Mouse (Mus musculus) urinary bladder, postnatal 25 days (tissue): ENCODE data around the gene Pex14.

Source experiments
- DNase-seq: peaks from one replicate; pipeline ENCODE4 v3.0.0; 2022; ENCODE audit warnings: low spot score

Pex14 gene

DNA sequence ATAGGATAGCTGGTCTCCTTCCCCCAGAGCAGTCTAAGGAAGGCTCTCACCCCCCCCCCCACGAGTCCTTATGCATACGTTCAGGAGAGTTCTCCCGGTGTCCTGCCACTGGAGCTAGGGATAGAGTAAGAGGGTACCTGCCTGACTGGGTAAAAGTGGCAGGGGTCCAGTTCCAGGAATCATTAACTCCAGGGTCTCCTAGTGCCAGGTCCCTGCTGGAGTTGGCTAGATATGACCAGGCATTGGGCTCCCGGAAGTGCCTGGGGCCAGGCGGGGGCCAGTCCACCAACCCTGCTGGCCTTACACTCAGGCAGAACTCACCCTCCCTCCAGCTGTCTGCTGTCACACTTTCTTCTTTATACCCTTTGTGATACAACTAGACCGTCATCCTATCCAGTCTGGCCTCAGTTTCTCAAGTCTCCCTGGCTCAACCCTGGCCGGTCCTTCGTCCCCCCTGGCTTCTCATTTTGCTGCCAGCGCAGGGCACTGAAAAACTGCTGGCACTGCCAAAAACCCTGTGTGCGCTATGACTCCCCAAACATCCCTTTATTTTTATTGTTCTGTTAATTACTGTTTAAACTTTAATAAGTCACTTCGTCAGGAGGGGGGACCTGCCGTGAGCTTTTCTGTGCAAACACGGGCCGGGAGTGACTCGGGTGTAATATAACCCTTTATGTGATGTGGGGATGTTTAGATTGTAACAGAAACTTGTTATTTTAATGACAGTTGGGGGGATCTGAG lies 180.8 kb downstream of the Pex14 start:
- DNase-seq = no peak

DNA sequence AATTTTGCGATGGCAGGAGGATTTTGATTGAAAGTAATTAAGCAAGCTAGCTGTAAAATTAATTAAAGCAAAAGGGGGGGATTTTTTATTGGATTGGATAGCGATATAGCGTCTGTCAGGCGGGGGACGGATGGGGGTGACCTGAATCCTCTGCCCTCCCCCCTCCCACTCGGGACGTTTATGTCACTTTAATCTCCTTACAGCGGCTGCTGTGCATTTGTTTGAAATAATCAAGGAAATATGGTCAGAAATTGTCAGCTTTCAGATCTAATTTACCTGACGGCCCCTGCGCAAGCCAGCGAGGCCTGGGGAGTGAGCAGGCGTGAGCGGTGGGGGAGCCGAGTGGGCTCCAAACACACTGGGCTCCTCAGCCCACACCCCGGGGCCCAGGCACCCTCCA lies 183.8 kb downstream of the Pex14 start:
- no peak for DNase-seq

DNA sequence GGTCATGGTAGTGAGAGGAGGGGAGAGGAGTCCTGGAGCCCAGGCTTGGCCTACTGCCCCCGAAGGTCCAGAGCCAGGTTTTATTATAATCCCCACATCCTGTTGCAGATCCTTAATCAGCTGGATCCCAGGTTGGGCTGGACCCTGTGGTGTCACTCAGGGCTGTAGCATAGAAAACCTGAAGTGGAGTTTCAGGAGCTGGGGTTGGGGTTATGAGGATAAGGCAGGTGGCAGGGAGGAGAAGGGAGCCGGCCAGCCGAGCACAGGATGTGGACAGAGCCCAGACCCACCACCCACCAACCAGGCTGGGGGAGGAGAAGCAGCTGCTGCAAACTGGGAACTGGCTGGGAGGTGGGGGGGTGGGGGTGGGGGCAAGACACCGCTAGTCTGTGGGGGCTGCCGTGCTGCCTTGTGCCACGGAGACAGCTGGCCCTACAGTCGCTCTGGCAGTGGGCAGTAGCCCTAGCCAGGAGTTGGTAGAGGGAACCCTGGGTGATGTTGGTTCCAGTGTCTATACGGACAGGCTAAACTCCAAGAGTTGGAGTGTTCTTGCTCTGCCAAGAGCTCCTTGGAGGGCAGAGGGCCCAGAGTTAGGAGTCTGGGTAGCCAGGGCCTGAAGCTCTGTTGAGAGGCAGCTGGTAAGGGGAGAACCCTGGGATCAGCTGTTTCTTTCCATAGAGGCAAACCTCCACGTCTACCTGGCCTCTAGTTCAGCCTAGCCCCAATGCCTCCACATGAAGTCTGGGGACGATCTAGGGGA lies 184.6 kb downstream of the Pex14 start:
- DNase-seq = no peak

DNA sequence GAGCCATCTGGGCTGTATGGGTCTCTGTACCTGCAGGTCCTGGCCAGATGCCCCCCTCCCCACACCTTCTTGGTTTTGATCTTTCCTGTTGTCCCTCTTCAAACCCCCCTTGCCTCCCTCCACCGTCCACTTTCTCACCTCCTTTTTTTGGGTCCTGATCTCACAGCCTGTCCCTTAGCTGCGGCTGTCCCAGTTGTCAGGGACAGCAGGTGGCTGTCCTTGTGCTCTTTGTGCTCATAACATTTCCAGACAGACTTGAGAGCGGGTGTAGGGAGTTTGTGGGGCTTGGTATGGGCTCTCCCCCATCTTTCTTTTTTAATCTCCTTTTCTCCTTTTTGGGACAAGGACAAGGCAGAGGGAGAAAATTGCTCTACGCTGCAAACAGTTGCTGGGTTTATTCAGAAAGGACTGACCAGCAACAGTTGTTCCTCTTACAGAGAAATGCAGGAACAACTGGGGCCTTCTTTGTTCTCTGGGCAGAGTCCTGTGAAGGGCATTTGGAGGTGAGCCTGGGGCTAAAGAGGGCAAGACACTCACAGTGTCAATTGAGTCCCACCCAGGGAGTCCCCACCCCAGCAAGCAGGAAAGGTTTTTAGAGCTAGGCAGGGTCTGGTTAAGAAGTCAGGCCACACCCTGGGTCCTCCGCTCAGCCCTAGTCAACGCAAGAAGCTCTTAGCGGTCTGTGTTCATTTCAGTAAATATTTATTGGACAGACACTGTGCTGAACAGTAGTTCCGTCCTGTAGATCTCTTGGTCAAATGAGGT lies 186.7 kb downstream of the Pex14 start:
- no peak for DNase-seq

DNA sequence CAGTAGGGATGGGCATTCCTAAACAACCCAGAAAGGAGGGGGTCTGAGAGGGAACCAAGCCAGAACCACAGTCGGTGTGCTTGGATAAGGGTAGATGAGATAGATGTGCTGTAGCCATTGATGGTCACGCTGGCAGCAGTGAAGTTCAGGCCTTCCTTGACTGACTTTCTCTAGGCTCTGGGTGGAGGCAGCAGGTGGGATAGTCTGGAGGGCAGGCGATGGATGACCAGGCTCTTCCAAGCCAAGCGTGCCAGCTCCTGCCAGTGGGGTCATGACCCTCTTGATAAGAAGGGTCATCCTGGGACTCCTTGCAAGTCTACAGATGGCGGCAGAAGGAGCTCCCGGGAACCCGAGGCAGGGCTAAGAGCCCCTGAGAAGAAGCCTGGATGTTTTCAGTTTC lies 187.5 kb downstream of the Pex14 start:
- no peak for DNase-seq
